Mouse (Mus musculus) E14TG2a.4 (cell line): Measurements from ENCODE around the gene Pecr.

Experiments
- CTCF ChIP-seq: conservative IDR thresholded peaks from 2 replicates; pipeline ENCODE4 v1.5.1; 2014; ENCODE audit warnings: low read length
- NANOG ChIP-seq: IDR thresholded peaks from 2 replicates; pipeline ENCODE4 v1.6.1; 2014; ENCODE audit warnings: borderline replicate concordance, low read length, mixed read lengths
- POU5F1 ChIP-seq: IDR thresholded peaks from 2 replicates; pipeline ENCODE4 v1.6.1; 2014; ENCODE audit warnings: low read length, borderline replicate concordance

GRCm38 (mm10) chr1:72301845-72302244 lies 17.7 kb upstream of the Pecr start:
- no peak for TF ChIP-seq CTCF
- TF ChIP-seq NANOG = no peak
- no peak for TF ChIP-seq POU5F1
